Mouse (Mus musculus) lung, adult 2 months (tissue): ENCODE measurements around the gene Rogdi.

Experiments used
- CTCF ChIP-seq: fragments of 200-500 bp; IDR thresholded peaks from 2 replicates; pipeline ENCODE4 v1.5.1; 2011; ENCODE audit warnings: mild to moderate bottlenecking, low read length, control low read depth; ENCODE audit not compliant: insufficient read depth
- POLR2A ChIP-seq: fragments of 200-500 bp; IDR thresholded peaks from 2 replicates; pipeline ENCODE4 v1.6.1; 2011; ENCODE audit warnings: low read depth, mild to moderate bottlenecking, control low read depth, low read length, borderline replicate concordance; ENCODE audit errors: extremely low read depth

GRCm38 (mm10) chr16:5024021-5024420 lies 10.7 kb upstream of the Rogdi start:
- TF ChIP-seq CTCF (no peak), POLR2A (no peak)
